Mouse (Mus musculus): ENCODE results near the gene Gm21761.
"Not testable (repeated sequence)": the region's sequence is repeated elsewhere in the genome, so short reads cannot be mapped to it uniquely, and the experiment has no call there.

Gene Gm21761

GRCm38 (mm10) chr13:119929172-119929571, at the start of gene Gm21761:
Gene Gm21761, minus strand, starts transcription at chr13:119929272.
- DNase-seq (ENCODE audit: low read depth, low spot score), result not testable (repeated sequence)

DNA sequence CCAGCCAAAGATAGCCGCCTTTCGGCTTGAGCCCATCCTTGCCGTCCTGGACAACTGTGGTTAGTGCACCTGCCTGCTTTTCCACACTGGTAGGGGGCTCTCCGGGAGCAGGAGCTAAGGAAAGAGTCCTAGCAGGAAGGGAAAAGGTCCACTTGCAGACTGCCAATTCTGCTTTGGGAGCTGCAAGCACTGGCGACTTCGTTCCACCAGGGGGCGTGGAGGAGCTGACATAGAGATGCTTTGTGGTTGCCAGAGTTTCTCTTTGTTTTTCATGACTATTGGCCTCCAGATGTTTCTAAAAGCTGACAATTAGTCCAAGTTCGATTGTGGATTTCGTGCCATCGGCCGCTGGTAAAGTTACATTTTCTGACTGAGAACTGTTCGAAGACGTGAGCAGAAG, 40.1 kb upstream of the Gm21761 start:
- not testable (repeated sequence) for DNase-seq (ENCODE audit: low read depth, low spot score)

- not testable (repeated sequence) for DNase-seq (ENCODE audit: low read depth, low spot score)
Measured at GRCm38 (mm10) chr13:119968193-119968592, 39.1 kb upstream of the Gm21761 start.

- DNase-seq (ENCODE audit: low read depth, low spot score), result not testable (repeated sequence)
Measured at GRCm38 (mm10) chr13:119965968-119966367, 36.9 kb upstream of the Gm21761 start.

DNA sequence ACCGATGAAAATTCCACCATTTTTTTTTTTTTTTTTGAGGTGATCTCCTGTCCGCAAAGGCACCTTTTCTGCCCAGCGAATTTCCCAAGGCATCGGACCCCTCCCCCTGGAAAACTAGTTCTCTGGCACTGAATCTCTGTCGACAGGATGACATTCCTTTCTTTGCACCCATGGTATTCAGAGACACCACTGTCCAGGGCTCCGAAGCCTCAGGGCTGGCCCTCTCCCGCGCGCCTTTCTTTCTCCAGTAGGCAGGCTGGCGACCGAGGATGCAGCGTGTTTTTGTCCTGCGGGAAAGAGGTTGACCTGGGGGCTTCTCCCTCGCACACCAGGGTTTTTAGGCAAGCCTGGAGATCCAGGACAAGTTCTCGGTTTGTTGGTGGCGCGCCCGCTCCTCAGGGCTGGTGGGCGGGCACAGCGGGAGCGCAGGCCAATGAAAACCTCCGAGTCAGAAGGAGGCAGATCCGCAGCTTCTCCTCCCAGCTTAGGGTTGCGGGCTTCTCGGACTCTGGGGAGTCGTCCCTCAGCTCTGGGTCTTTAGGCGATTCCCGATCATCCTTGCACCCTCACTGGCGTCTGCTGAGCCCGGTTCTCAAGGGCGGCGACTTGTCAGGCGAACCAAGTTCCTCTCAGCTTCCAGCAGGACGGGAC, 36.4 kb upstream of the Gm21761 start:
- DNase-seq (ENCODE audit: low read depth, low spot score), result not testable (repeated sequence)

- DNase-seq (ENCODE audit: low read depth, low spot score), result not testable (repeated sequence)
Measured at GRCm38 (mm10) chr13:119962856-119963255, 33.8 kb upstream of the Gm21761 start.

DNA sequence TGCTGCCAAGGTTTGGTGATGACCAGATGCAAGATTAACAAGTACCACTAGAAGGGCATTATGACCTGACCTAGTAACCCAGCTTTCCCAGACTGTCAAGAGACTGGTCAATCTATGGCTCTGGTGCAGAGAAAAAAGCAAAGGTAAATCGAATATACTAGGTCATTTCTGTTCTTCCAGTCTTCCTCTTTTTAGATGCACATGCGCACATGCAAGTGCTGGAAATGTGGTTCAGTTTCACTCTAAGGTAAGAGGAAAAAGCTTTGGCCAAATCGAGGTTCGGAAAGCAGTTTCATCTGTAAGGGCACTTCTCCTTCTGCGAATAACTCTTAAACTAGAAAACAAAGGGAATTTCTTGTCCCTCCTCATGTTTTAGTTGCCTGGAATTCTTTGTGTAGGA, 26.5 kb upstream of the Gm21761 start:
- DNase-seq (ENCODE audit: low read depth, low spot score), result not testable (repeated sequence)

DNA sequence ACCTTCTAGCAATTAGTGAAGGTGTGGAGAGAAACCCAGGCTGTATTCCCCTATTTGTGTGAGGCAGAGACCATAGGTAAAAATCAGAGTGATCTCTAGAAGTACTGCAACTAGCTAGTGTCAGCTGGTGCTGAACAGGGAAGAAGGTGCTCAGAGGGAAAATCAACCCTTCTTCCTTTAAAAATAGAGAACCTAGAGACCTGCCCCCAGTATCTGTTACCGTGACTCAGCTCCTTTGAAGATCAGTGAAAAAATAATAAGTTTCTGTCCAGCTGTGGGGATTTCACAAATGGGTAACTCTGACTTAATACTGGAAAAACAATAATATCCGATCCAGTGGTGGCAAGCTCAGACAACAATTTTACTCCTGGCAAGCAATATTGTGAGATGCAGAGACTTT, 26.0 kb upstream of the Gm21761 start:
- not testable (repeated sequence) for DNase-seq (ENCODE audit: low read depth, low spot score)

GRCm38 (mm10) chr13:119950706-119951105, 21.6 kb upstream of the Gm21761 start, which contains the start of gene B020031M17Rik:
Gene B020031M17Rik, minus strand, starts transcription at chr13:119950806.
- not testable (repeated sequence) for DNase-seq (ENCODE audit: low read depth, low spot score)

DNA sequence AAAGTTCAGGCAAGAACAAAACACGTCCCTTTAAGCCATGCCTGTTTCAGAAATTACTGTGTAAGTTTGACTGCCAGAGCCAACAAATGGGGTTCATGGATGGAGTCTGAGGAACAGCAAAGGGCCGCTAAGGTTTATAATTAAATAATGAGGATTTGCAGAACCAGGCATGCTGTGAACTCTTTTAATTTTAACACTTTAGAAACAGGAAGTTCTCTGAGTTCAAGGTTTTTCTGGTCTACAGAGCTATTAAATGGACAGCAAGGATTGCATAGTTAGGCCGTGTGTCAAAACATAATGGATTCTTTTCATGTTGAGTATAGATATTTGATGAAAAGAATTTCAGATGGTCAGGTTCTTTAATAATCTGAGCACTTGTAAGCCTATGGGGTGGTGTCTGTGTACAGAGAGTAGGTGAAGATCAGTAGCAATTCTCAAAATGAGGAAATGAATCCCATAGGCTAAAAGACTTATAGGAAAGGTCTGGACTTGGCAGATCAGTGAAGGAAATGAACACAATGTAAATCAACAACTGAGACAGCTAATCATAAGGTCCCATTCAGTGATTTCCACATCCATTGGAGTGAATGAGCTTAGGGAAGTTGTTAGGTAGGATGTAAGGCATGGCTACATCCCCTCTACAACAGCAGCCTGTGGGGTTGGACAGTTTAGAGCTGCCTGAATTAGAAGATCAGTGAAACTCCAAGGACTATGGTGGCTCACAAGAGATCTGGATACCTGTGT, 4.3 kb downstream of the Gm21761 start:
- not testable (repeated sequence) for DNase-seq (ENCODE audit: low read depth, low spot score)

DNA sequence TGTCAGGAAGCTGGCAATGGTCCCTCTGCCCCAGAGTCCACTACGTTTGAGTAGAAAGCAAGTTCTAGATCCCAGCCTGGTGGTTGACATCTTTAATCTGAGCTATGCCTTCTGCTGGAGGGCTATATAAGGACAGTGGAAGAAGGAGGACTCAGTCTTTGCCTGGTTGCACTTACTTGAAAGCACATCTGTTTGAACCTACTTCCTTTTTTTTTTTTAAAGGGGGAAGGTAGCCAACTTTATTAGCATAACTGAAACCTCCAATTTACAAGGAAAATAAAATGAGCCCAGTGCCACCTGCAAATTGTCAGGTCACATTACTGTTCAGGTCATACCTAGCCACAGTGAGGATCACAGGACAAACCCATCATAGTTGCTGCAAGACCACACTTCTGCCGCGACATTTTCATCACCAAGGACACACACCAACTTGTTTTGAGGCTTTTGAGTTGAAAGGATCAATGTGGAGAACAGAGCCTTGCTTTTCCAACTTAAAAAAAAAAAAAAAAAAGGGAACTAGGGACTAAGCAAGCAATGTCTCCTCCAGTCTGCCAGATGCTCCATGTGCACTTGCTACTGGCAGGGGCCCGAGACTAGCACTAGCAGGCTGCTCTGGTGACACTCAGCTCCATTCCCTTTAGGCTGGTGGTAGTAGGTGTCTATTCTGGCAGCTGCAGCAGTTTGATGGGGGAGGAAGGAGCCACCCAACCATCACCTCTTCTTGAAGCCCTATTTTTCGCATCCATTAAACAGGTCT, 11.9 kb downstream of the Gm21761 start:
- DNase-seq (ENCODE audit: low read depth, low spot score), result not testable (repeated sequence)

DNA sequence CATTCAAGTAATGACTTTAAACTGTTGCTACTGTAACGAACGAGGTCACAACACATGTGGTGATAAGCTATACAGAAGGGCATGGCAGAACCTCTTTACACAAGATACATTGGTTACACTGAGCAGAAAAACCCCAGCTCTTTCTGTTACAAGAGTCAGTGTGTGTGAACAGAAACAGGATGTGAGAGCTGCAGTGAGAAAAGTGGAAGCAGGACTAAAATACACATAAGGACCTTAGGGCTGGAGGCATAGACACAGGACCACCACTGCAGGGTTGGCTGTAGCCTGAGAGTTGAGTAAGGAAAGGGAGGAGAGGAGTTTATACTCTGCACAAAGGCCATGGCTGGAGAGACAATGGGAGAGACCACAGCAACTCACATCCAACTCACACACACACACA, 12.6 kb downstream of the Gm21761 start:
- DNase-seq (ENCODE audit: low read depth, low spot score), result not testable (repeated sequence)

GRCm38 (mm10) chr13:119898549-119898948, 30.5 kb downstream of the Gm21761 start:
- not testable (repeated sequence) for DNase-seq (ENCODE audit: low read depth, low spot score)

GRCm38 (mm10) chr13:119894685-119895084, 34.4 kb downstream of the Gm21761 start, which contains the start of gene Tcstv1:
Gene Tcstv1, minus strand, starts transcription at chr13:119894785.
- DNase-seq (ENCODE audit: low read depth, low spot score), result not testable (repeated sequence)

DNA sequence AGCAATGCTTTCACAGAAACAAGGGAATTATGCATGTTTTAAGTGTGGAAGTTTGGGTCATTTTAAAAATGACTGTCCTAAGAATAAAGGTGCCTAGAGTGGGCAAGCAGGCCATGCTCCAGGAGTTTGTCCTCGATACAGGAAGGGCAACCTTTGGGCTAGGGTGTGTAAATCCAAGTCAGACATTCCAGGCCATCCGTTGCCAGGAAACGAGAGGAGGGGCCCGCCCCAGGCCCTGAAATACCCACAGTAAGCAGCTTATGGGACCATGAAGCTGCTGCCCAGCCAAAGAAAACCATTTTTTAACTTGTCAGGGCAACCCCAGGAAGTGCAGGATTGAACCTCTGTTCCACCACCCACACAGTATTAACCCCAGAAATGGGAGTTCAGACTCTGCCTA, 42.2 kb downstream of the Gm21761 start:
- DNase-seq (ENCODE audit: low read depth, low spot score), result not testable (repeated sequence)

DNA sequence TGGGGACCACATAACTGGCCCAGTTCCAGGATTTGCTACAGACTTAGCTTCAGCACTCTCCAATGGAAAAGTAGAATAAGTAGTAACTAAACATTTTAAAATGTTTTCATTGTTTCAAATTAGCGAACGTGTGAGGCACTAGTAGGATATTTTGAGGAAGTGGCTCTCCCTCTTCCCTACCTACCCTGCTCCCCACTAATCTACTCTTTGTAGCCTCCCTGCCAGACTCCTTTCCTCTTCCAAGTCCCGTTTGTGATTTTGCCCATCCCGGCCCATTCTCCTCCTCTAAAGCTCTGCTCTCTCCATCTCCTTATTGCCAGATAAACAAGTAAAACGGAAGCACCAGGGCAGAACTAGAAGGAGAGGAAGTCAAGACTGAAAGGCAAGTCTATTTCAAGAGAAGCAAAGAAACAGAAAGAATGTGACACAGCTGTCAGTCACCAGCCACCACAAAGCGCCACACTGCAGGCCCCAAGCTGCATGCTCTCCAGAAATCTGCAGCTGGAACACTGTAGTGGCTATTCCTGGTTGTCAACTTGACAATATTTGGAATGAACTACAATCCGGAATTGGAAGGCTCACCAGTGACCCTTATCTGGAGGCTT, 64.6 kb downstream of the Gm21761 start:
- not testable (repeated sequence) for DNase-seq (ENCODE audit: low read depth, low spot score)

GRCm38 (mm10) chr13:119862399-119862798, 66.7 kb downstream of the Gm21761 start:
- DNase-seq (ENCODE audit: low read depth, low spot score), result not testable (repeated sequence)
